Mouse (Mus musculus): ENCODE results near the gene Hip1. TPM values are rescaled to one million over a fixed set of nuclear protein-coding genes. Genes with fewer than 3 reads are reported as not detected.

The Hip1 gene
- total and polyA plus RNA-seq, 3 experiments: 0.23 to 0.75 TPM; not detected in 1

DNA sequence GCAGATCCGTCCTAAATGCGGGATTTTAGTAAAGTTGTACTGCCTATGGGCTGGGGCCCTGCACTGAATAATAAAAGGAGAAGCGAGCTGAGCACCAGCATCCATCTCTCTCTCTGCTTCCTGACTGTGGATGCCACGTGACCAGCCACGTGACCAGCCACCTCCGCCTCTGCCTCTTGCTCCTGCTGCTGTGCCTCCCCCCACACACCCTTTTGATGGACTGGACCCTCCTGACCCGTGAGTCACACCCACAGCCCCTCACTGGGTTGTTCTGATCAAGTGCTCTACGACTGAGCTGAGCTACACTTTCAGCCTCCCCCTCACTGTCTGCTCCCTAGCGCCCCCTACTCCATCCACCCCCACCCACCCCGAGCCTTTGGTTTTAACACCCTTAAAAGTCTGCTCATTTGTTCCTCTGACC, 7.1 kb downstream of the Hip1 start (continued):
- no peak for TF ChIP-seq UBTF (IDR thresholded peaks at IDR 0.05; ENCODE audit: borderline replicate concordance, insufficient read depth, low read depth, low read length)
- TF ChIP-seq CHD2 (IDR thresholded peaks at IDR 0.05; ENCODE audit: low read length): no peak
- TF ChIP-seq MXI1 (IDR thresholded peaks at IDR 0.05; ENCODE audit: low read depth, low read length): no peak
- TF ChIP-seq POLR2A (IDR thresholded peaks at IDR 0.05; ENCODE audit: control insufficient read depth in 1 of 2, insufficient read depth in 1 of 2, low read depth in 1 of 2, low read length in 2 of 2, poor library complexity in 1 of 2): 0 out of 4 replicates have a peak, but pooled peaks of 1 of the 2 experiments have one; percentile 31
- no peak for TF ChIP-seq RCOR1 (IDR thresholded peaks at IDR 0.05; ENCODE audit: low read depth, low read length)
- TF ChIP-seq ZNF384 (IDR thresholded peaks at IDR 0.05; ENCODE audit: low read depth, low read length): no peak
- TF ChIP-seq MYC (IDR thresholded peaks at IDR 0.05; ENCODE audit: low read depth, low read length): peak; percentile 37; the same call in 1 of the 2 replicates
- no peak for TF ChIP-seq ETS1 (IDR thresholded peaks at IDR 0.05; ENCODE audit: low read depth, low read length)
- peak; percentile 94 for TF ChIP-seq MAX (IDR thresholded peaks at IDR 0.05; ENCODE audit: low read length)
- TF ChIP-seq SMC3 (IDR thresholded peaks at IDR 0.05; ENCODE audit: low read depth, low read length): no peak
- TF ChIP-seq USF2 (IDR thresholded peaks at IDR 0.05; ENCODE audit: borderline replicate concordance in 1 of 2, insufficient read depth in 1 of 2, low read depth in 1 of 2, low read length in 2 of 2): peak; percentile 80 to 96
- no peak for TF ChIP-seq JUND (IDR thresholded peaks at IDR 0.05; ENCODE audit: low read depth, low read length)
- 0 out of 2 replicates have a peak, but pooled peaks have one; percentile 23 for TF ChIP-seq HCFC1 (IDR thresholded peaks at IDR 0.05; ENCODE audit: low read depth, low read length)
- no peak for TF ChIP-seq TCF12 (IDR thresholded peaks at IDR 0.05; ENCODE audit: low read depth, low read length)

DNA sequence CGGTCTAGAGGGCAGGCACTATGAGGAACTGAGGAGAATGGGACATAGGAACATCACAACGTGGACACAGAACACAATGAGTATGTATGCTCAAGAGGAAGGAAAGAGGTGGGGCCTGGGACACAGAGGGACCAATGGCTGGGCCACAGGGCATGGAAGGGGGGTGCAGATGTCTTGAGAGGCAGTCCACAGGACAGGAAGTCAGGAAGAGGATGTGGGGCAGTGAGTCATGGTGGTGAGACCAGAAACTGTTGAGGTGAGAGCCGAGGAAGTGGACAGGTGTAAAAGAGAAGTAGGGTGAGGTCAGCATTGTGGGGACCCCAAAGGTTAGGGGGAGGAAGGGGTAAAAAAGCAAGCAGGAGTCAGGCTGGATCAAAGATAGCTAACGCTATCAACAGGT, 7.6 kb downstream of the Hip1 start:
- no peaks in the 10 kb centered on the region for H3K9me3 ChIP-seq (replicated peaks; ENCODE audit: insufficient read depth, low read length)
- H3K4me3 ChIP-seq (ENCODE audit: control insufficient read depth in 1 of 2, insufficient read depth in 1 of 2, low read depth in 2 of 2, low read length in 2 of 2): no peak overlapping the region; a peak in 1 of 4 replicates
- H3K36me3 ChIP-seq (ENCODE audit: control insufficient read depth in 1 of 2, insufficient read depth in 2 of 2, low read length in 2 of 2): peaks cover 0 to 3% of the 10 kb centered on the region in 2 experiments; a peak in 2 of 4 replicates
- no peak overlapping the region for H3K9ac ChIP-seq (ENCODE audit: control insufficient read depth, low read depth, low read length, poor library complexity, severe bottlenecking)
- DNase-seq (ENCODE audit: low read depth, low spot score): peak; percentile 42
- TF ChIP-seq E2F4 (IDR thresholded peaks at IDR 0.05; ENCODE audit: borderline replicate concordance, low read depth, low read length) (no peak), GATA1 (IDR thresholded peaks at IDR 0.05; ENCODE audit: low read depth, low read length) (no peak), MYB (IDR thresholded peaks at IDR 0.05; ENCODE audit: low read depth, low read length) (no peak), USF2 (IDR thresholded peaks at IDR 0.05; ENCODE audit: borderline replicate concordance in 1 of 2, insufficient read depth in 1 of 2, low read depth in 1 of 2, low read length in 2 of 2) (no peak), MXI1 (IDR thresholded peaks at IDR 0.05; ENCODE audit: low read depth, low read length) (no peak), NRF1 (IDR thresholded peaks at IDR 0.05; ENCODE audit: insufficient read depth, low read depth, low read length, poor library complexity, severe bottlenecking) (no peak), ZC3H11A (IDR thresholded peaks at IDR 0.05; ENCODE audit: low read depth, low read length) (no peak), SIN3A (IDR thresholded peaks at IDR 0.05; ENCODE audit: low read length) (no peak), EP300 (IDR thresholded peaks at IDR 0.05; ENCODE audit: low read depth in 1 of 2, low read length in 2 of 2) (no peak), SMC3 (IDR thresholded peaks at IDR 0.05; ENCODE audit: low read depth, low read length) (no peak), RAD21 (IDR thresholded peaks at IDR 0.05; ENCODE audit: low read depth, low read length) (no peak), ETS1 (IDR thresholded peaks at IDR 0.05; ENCODE audit: low read depth, low read length) (no peak), TAL1 (IDR thresholded peaks at IDR 0.05; ENCODE audit: low read length) (no peak), ZMIZ1 (IDR thresholded peaks at IDR 0.05; ENCODE audit: low read depth, low read length) (no peak), MYC (IDR thresholded peaks at IDR 0.05; ENCODE audit: low read depth, low read length) (no peak), ELF1 (IDR thresholded peaks at IDR 0.05; ENCODE audit: low read depth, low read length) (no peak), KAT2A (conservative IDR thresholded peaks at IDR 0.05; ENCODE audit: low read depth, low read length) (no peak), TCF12 (IDR thresholded peaks at IDR 0.05; ENCODE audit: low read depth, low read length) (no peak)
- H3K79me2 ChIP-seq (ENCODE audit: control insufficient read depth, insufficient read depth, low read length, poor library complexity): no peaks in the 10 kb centered on the region
- peak overlapping the region; percentile 22 for H3K27ac ChIP-seq (ENCODE audit: control insufficient read depth, low read depth, low read length)
- no peaks in the 10 kb centered on the region for H3K27me3 ChIP-seq (ENCODE audit: control insufficient read depth in 1 of 2, insufficient read depth in 2 of 2, low read length in 2 of 2)
- peaks cover 0 to 14% of the 10 kb centered on the region in 2 experiments; a peak in 2 of 4 replicates for H3K4me1 ChIP-seq (ENCODE audit: control insufficient read depth in 1 of 2, insufficient read depth in 2 of 2, low read length in 2 of 2)

Measured in MEL (cell line).